Mouse (Mus musculus): Measurements from ENCODE around the gene Aldh1l1.

DNA sequence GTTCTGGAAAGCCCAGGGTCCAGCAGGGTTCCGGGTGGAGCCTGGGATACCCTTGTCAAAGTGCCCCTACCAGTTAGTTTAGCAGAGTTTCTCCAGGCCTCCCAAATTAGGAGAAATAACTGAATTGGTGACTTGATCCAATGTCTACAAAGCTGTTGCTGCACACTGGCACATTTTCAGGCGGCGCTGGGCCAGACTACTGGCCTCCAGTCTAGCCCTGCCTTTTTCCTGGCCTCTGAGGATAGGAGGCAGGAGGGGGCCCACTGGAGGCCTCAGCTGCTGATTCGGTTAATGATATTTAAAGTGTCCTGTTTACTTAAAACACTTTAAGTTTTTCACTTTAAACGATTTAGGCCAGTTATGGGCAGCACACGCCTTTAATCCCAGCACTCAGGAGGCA, 138.0 kb downstream of the Aldh1l1 start:
- TF ChIP-seq CTCF (IDR thresholded peaks at IDR 0.05; ENCODE audit: borderline replicate concordance, insufficient read depth, low read length) = no peak
- no peak for TF ChIP-seq POLR2A (IDR thresholded peaks at IDR 0.05; ENCODE audit: low read depth, low read length)
